Mouse (Mus musculus) midbrain, embryonic 11.5 days (tissue): Measurements from ENCODE around the gene Rcc2. TPM values are rescaled to one million over a fixed set of nuclear protein-coding genes. Genes with fewer than 3 reads are reported as not detected.

Source experiments
- ATAC-seq: fragments of 200-750 bp; cut with Nextera tagmentation; 2 replicates; pipeline ENCODE4 v1.8.0; 2017; ENCODE audit warnings: moderate TSS enrichment, moderate library complexity; ENCODE audit not compliant: low FRiP score
- DNase-seq: peaks from one replicate; pipeline ENCODE4 v3.0.0; 2015; ENCODE audit warnings: low spot score; ENCODE audit errors: missing footprints
- H3K27ac ChIP-seq: fragments of 300-500 bp; sonication (generic); 2 replicates; pipeline ENCODE4 v1.5.1; 2014; ENCODE audit warnings: low read depth, low read length
- H3K27me3 ChIP-seq: fragments of 300-500 bp; sonication (generic); 2 replicates; pipeline ENCODE4 v1.6.1; 2014; ENCODE audit warnings: mild to moderate bottlenecking, low read length, moderate library complexity, mixed read lengths; ENCODE audit not compliant: control insufficient read depth, insufficient read depth
- H3K36me3 ChIP-seq: fragments of 300-500 bp; sonication (generic); 2 replicates; pipeline ENCODE4 v1.6.1; 2014; ENCODE audit warnings: mild to moderate bottlenecking, low read length, moderate library complexity, mixed read lengths; ENCODE audit not compliant: control insufficient read depth, insufficient read depth
- H3K4me1 ChIP-seq: fragments of 300-500 bp; sonication (generic); 2 replicates; pipeline ENCODE4 v1.6.1; 2014; ENCODE audit warnings: low read length; ENCODE audit not compliant: control insufficient read depth, insufficient read depth
- H3K4me2 ChIP-seq: fragments of 300-500 bp; sonication (generic); 2 replicates; pipeline ENCODE4 v1.6.1; 2014; ENCODE audit warnings: mild to moderate bottlenecking, moderate library complexity
- H3K4me3 ChIP-seq: fragments of 300-500 bp; sonication (generic); 2 replicates; pipeline ENCODE4 v1.5.1; 2014; ENCODE audit warnings: low read depth, low read length
- H3K9ac ChIP-seq: fragments of 300-500 bp; sonication (generic); 2 replicates; pipeline ENCODE4 v1.6.1; 2014; ENCODE audit warnings: low read length
- H3K9me3 ChIP-seq: fragments of 300-500 bp; sonication (generic); 2 replicates; pipeline ENCODE4 v1.6.1; 2016; ENCODE audit warnings: low read length; ENCODE audit not compliant: control insufficient read depth
- WGBS: fragments of 180-500 bp; shearing (Covaris S2); extraction: QIAGEN DNeasy Blood & Tissue Kit; methylation state at CpG from one replicate; pipeline ENCODE4 v1.1.7; 2014; 5-methylcytosine and 5-hydroxymethylcytosine counted together
- polyA plus RNA-seq: library from polyadenylated mRNA; unstranded; fragments of >200 nt; fragmentation: Nextera tagmentation; extraction: Ambion mirVana; gene quantifications from 2 replicates; pipeline ENCODE4 v1.2.1, GENCODE M21; 2014

The Rcc2 gene
- polyA plus RNA-seq, 1 experiment from 2014 or later: 70.1 TPM

GRCm38 (mm10) chr4:140683608-140684007 is 16.7 kb upstream of the Rcc2 start:
- 52% methylated on average over 8 of the region's 8 CpGs for WGBS
- peak overlapping the region; percentile 6; the same call in 1 of the 2 replicates for H3K27ac ChIP-seq
- DNase-seq (no peak), ATAC-seq (no peak)
- no peaks in the 10 kb centered on the region for H3K36me3 ChIP-seq
- H3K4me2 ChIP-seq: no peak overlapping the region; the same call in 1 of the 2 replicates
- H3K4me3 ChIP-seq: no peak overlapping the region
- H3K4me1 ChIP-seq: peaks cover 11% of the 10 kb centered on the region
- no peak overlapping the region for H3K9ac ChIP-seq
- H3K9me3 ChIP-seq: no peaks in the 10 kb centered on the region
- no peaks in the 10 kb centered on the region for H3K27me3 ChIP-seq

GRCm38 (mm10) chr4:140684141-140684871 is 16.0 kb upstream of the Rcc2 start:
- 27% methylated on average over 16 of the region's 16 CpGs for WGBS
- Histone ChIP-seq H3K9ac (peak overlapping the region; percentile 27), H3K27me3 (no peaks in the 10 kb centered on the region), H3K9me3 (no peaks in the 10 kb centered on the region), H3K27ac (peak overlapping the region; percentile 6; the same call in 1 of the 2 replicates), H3K4me3 (no peak overlapping the region), H3K4me2 (no peak overlapping the region), H3K36me3 (no peaks in the 10 kb centered on the region), H3K4me1 (peaks cover 11% of the 10 kb centered on the region)
- DNase-seq (no peak), ATAC-seq (no peak)

DNA sequence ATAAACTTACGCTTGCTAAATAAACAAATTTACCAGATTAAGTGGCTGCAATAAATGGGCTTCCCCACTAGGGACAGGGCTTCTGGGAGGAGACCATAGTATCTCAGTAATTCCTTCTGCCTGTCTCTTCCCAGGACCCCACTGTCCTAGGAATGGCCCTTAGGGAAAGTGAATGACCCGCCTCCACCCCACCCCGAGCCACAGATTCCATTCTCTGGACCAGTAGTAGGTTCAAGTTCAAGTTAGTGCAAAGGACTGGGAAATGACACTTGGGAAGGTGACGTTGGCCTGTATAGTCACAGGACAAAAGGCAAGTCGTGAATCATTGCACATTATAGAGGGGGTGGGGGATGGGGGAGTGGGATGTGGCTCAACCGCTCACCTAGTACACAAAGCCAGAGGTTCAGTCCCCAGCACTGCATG is 15.4 kb upstream of the Rcc2 start:
- no peaks in the 10 kb centered on the region for H3K36me3 ChIP-seq
- no peak overlapping the region for H3K4me3 ChIP-seq
- no peak overlapping the region for H3K4me2 ChIP-seq
- no peak overlapping the region for H3K27ac ChIP-seq
- H3K4me1 ChIP-seq: peaks cover 11% of the 10 kb centered on the region
- no peaks in the 10 kb centered on the region for H3K9me3 ChIP-seq
- no peak overlapping the region for H3K9ac ChIP-seq
- DNase-seq (no peak), ATAC-seq (no peak)
- WGBS: 54% methylated on average over 6 of the region's 6 CpGs
- H3K27me3 ChIP-seq: no peaks in the 10 kb centered on the region

DNA sequence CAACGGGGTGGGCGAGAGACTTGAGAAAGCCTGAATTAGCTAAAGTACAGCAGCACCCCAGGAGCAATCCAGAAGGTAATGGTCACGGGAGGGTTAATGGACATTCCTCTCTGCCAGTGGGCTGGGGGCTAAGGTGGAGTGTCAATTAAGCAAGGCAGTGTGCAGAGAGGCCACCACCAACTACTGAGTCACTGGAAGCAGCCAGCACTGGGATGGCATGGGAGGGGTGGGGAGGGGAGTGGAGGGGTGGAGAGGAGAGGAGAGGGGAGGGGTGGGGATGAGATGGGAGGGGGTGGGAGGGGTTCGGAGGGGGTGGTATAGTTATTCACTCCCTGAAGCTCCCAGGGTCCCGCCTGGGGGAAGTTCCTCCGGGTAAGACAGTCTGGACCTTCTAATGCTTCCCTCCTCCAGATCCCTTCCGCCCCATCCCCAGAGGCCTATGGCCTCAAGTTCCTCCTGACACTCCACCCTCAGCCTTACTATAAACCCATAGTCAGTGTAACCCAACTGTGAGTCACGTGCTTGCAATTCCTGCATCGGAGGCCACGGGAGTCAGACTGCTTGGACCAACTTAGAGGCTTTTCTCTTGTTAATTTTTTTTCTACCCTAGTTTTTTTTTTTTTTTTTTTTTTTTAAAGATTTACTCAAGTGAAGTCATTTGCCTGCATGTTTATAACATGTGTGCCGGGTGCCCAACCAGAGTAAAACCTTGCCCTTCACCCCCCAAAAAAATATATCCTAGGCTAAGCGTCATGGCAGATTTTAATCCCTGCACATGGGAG is 12.1 kb upstream of the Rcc2 start:
- 72% methylated on average over 12 of the region's 12 CpGs for WGBS
- H3K4me3 ChIP-seq: no peak overlapping the region
- peaks cover 11% of the 10 kb centered on the region for H3K4me1 ChIP-seq
- no peak for ATAC-seq
- no peak overlapping the region for H3K27ac ChIP-seq
- no peaks in the 10 kb centered on the region for H3K36me3 ChIP-seq
- DNase-seq: no peak
- H3K9ac ChIP-seq: no peak overlapping the region
- no peaks in the 10 kb centered on the region for H3K9me3 ChIP-seq
- H3K27me3 ChIP-seq: no peaks in the 10 kb centered on the region
- H3K4me2 ChIP-seq: no peak overlapping the region

DNA sequence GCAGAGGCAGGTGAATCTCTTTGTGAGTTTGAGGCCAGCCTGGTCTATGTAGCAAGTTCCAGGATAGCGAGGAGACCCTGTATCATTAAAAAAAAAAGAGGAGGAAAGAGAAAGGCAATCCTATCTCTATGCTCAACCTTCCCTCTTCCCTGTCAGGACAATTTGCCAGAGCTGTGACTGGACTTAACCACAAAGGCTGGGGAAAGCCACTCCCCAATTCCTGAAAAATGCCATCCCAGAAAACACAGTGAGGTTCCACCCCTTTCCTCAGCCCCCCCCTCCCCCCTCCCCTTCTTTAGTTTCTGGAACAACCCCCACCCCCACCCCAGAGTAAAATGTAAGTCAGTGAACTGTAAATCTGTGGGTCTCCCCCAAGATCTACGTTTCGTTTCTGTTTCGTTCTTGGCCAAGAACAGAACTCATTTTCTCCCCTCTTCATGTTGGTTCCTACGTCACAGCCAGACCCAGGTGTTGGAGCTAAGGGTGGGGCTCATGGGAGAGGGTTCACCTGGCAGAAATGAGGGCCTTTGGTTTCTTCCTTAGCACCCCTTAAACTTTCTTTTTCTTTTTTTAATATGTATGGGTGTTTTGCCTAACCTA is 11.4 kb upstream of the Rcc2 start:
- peaks cover 7% of the 10 kb centered on the region for H3K4me1 ChIP-seq
- 88% methylated on average over 5 of the region's 5 CpGs for WGBS
- DNase-seq: no peak

DNA sequence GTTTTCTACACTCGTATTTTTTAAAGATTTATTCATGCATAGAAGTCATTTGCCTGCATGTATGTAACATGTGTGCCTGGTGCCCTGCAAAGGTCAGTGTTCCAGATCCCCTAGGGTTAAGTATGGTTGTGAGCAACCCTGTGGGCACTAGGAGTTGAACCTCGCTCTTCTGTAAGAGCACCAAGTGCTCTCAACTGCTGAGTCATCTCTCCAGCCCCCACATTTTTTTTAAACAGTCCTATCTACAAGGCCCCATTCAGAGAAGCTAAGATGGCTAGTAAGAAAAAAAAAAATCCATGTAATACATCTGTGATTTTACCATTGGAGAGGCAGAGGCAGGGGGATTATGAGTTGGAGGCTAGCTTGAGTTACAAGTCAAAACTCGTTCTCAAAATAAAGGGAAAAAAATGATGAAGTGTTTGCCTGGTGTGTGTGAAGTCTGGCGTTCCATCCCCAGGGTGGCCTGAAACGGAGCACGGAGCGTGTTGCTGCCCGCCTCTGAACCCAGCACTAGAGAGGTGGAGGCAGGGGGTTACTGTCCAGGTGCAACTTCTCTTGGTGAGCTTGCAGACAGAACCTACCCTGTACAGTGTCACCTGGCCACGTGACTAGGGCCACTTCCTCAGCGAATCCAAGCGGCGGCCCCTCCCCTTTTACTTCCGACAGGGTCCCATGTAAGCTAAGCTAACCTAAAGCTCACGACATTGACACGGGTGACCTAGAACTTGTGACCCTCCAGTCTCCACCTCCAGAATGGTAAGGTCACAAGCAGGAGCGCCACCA is 10.3 kb upstream of the Rcc2 start:
- no peak overlapping the region for H3K4me3 ChIP-seq
- no peaks in the 10 kb centered on the region for H3K4me1 ChIP-seq
- ATAC-seq (no peak), DNase-seq (no peak)
- no peaks in the 10 kb centered on the region for H3K27me3 ChIP-seq
- H3K9ac ChIP-seq: no peak overlapping the region
- no peaks in the 10 kb centered on the region for H3K36me3 ChIP-seq
- no peaks in the 10 kb centered on the region for H3K9me3 ChIP-seq
- H3K27ac ChIP-seq: no peak overlapping the region
- no peak overlapping the region for H3K4me2 ChIP-seq
- 79% methylated on average over 16 of the region's 16 CpGs for WGBS

More for the DNA sequence above, 11.4 kb upstream of the Rcc2 start:
- Histone ChIP-seq H3K9me3 (no peaks in the 10 kb centered on the region), H3K4me3 (no peak overlapping the region), H3K27ac (no peak overlapping the region), H3K36me3 (no peaks in the 10 kb centered on the region), H3K27me3 (no peaks in the 10 kb centered on the region), H3K4me2 (no peak overlapping the region), H3K9ac (no peak overlapping the region)
- ATAC-seq: no peak

GRCm38 (mm10) chr4:140691481-140691880 is 8.9 kb upstream of the Rcc2 start:
- WGBS: 65% methylated on average over 7 of the region's 7 CpGs
- DNase-seq (no peak), ATAC-seq (no peak)
- Histone ChIP-seq H3K4me3 (no peak overlapping the region), H3K4me2 (no peak overlapping the region), H3K4me1 (no peaks in the 10 kb centered on the region), H3K9ac (no peak overlapping the region), H3K9me3 (no peaks in the 10 kb centered on the region), H3K27me3 (no peaks in the 10 kb centered on the region), H3K36me3 (no peaks in the 10 kb centered on the region), H3K27ac (no peak overlapping the region)

DNA sequence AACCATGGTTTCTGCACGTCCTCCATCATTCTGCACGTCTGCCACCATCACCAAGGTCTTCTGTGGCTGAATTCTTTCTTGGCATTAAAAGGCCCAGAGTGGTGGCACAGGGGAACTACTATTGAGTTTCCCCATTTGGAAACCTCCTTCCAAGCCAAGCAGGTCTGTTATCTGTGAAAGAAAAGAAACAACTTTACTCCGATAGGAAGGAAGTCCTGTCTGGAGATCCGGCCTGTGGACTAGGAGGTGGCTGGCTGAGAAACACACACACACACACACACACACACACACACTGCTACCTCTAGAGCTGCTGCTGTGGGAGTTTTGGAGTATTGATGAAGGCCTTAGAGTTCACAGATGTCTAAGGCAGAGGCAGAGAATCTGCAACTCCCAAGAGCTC is 6.8 kb upstream of the Rcc2 start:
- Histone ChIP-seq H3K36me3 (no peaks in the 10 kb centered on the region), H3K4me1 (no peaks in the 10 kb centered on the region), H3K27ac (no peak overlapping the region), H3K9me3 (no peaks in the 10 kb centered on the region), H3K4me2 (no peak overlapping the region), H3K27me3 (peaks cover 3% of the 10 kb centered on the region), H3K4me3 (no peak overlapping the region), H3K9ac (no peak overlapping the region)
- DNase-seq (no peak), ATAC-seq (no peak)
- 90% methylated on average over 4 of the region's 4 CpGs for WGBS
